ENCODE assay signal across 19 mouse cellular contexts in the genomic region with DNA sequence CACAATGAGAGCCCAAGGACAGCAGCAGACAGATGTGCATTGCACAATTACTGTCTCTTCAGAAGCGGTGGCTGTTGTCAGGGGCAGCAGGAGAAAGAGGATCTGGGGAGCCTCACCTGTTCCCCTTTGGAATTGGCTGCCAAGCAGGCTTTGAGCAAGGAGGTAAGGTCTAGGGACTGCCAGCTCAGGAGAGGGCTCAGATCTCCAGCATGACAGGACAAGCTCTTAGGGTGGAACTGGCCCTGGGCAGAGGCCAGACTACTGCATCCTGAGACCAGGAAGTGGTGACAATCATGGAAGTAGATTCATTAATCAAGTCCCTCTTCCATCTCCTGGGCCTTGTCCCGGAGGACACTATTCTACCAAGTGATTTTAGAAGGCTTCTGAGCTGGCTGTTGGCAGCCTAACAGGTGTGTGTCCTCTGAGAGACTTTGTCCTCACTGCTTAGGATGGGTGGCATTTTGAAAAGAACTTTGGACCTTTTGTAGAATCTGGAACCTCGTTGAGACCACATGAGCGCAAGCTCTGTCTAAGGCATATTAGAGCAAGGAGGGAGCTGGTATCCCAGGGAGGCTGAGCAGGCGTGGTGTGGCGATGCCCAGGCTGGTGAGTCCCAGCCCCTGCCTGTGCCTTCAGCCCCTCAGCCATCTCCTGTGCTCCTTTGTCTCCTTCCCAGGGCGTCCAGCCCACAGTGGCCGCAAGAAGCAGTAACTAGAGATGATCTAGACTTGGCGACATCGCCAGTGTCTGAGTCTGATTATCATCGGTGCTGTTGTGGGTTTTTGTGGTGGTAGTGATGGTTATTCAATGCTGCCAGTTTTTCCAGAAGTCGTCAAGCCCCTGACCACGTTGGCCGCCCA. TPM values are rescaled to one million over a fixed set of nuclear protein-coding genes. Genes with fewer than 3 reads are reported as not detected.
A peak's percentile ranks its signal among the peaks of the same experiment; 100 is the strongest.
DNase-seq lines count a peak whose midpoint lies in the region; ATAC-seq and TF ChIP-seq lines count a peak whose summit lies in the region.
"Had no signal": no experiment of that assay in that cellular context is flagged by ENCODE, and none has a peak within 500 bp of the region (broad histone marks: within the 10 kb centered on the region; RNA-seq: fewer than 3 reads in every experiment).

No protein-coding gene starts in this region.

- intact Hi-C loops in heart, postnatal 25 days (cut with DNase I): no loop called here
- intact Hi-C loops in left cerebral cortex, adult 2 months (cut with DNase I): no loop called here

- no peak for TF ChIP-seq CTCF in layer of hippocampus, adult 2 months (conservative IDR thresholded peaks at IDR 0.05)
- TF ChIP-seq CTCF in left cerebral cortex, adult 2 months (IDR thresholded peaks at IDR 0.05): no peak

- no peak overlapping the region for H3K4me2 ChIP-seq in heart, embryonic 12.5 days
- H3K4me2 ChIP-seq: hindbrain, embryonic 12.5 days; intestine, embryonic 15.5 days; limb, embryonic 12.5 days; liver, embryonic 15.5 days; midbrain, embryonic 13.5 days; neural tube, embryonic 15.5 days had no signal

- WGBS in heart, embryonic 12.5 days: 91% methylated on average over 14 of the region's 14 CpGs

- H3K27ac ChIP-seq in heart, embryonic 12.5 days (ENCODE audit: poor library complexity, severe bottlenecking): 0 out of 2 replicates have a peak overlapping the region, but pooled peaks have one; percentile 35
- H3K27ac ChIP-seq in layer of hippocampus, adult 2 months: 0 out of 2 replicates have a peak overlapping the region, but pooled peaks have one; percentile 11
- H3K27ac ChIP-seq in left cerebral cortex, adult 2 months: no peak overlapping the region
- H3K27ac ChIP-seq: hindbrain, embryonic 12.5 days; intestine, embryonic 15.5 days; limb, embryonic 12.5 days; liver, embryonic 15.5 days; midbrain, embryonic 13.5 days; neural tube, embryonic 15.5 days had no signal

- peaks cover 19% of the 10 kb centered on the region for H3K4me1 ChIP-seq in heart, embryonic 12.5 days (replicated peaks)
- H3K4me1 ChIP-seq: hindbrain, embryonic 12.5 days; intestine, embryonic 15.5 days; limb, embryonic 12.5 days; liver, embryonic 15.5 days; midbrain, embryonic 13.5 days; neural tube, embryonic 15.5 days had no signal

- peaks cover 92% of the 10 kb centered on the region for H3K36me3 ChIP-seq in heart, embryonic 12.5 days

- H3K9ac ChIP-seq in heart, embryonic 12.5 days: no peak overlapping the region
- H3K9ac ChIP-seq: forebrain, postnatal 0 days; hindbrain, embryonic 12.5 days; intestine, embryonic 15.5 days; limb, embryonic 12.5 days; liver, embryonic 15.5 days; midbrain, embryonic 13.5 days; neural tube, embryonic 15.5 days had no signal

- DNase-seq in adrenal gland, adult 2 months: peak; percentile 48
- no peak for DNase-seq in adrenal gland, postnatal 4 days (ENCODE audit: low spot score in 2 of 2)
- DNase-seq in heart, postnatal 25 days (ENCODE audit: low spot score): no peak
- no peak for DNase-seq in layer of hippocampus, adult 2 months (ENCODE audit: low spot score in 2 of 2)
- DNase-seq in layer of hippocampus, adult 11-12 months (ENCODE audit: low spot score): no peak
- peak; percentile 56 for DNase-seq in 3134 (ENCODE audit: extremely low read depth, insufficient read length, low spot score)
- no peak for DNase-seq in left cerebral cortex, adult 2 months (ENCODE audit: extremely low spot score in 1 of 2, low spot score in 2 of 2)
- DNase-seq: adrenal gland, adult 8-10 months; cerebellum, adult 11-12 months; cerebellum, postnatal 36 days; forebrain, postnatal 0 days; retina, postnatal 1 day had no signal

- H3K9me3 ChIP-seq in heart, embryonic 12.5 days (replicated peaks): no peaks in the 10 kb centered on the region
- H3K9me3 ChIP-seq: hindbrain, embryonic 12.5 days; intestine, embryonic 15.5 days; limb, embryonic 12.5 days; liver, embryonic 15.5 days; midbrain, embryonic 13.5 days; neural tube, embryonic 15.5 days had no signal

- no peak for ATAC-seq in heart, embryonic 12.5 days (ENCODE audit: insufficient number of reproducible peaks, low FRiP score)
- ATAC-seq: forebrain, postnatal 0 days; intestine, embryonic 15.5 days; midbrain, embryonic 13.5 days had no signal

- no peak overlapping the region for H3K4me3 ChIP-seq in heart, embryonic 12.5 days
- no peak overlapping the region for H3K4me3 ChIP-seq in layer of hippocampus, adult 2 months
- H3K4me3 ChIP-seq in left cerebral cortex, adult 2 months: no peak overlapping the region
- H3K4me3 ChIP-seq: hindbrain, embryonic 12.5 days; intestine, embryonic 15.5 days; limb, embryonic 12.5 days; liver, embryonic 15.5 days; midbrain, embryonic 13.5 days; neural tube, embryonic 15.5 days had no signal

- H3K27me3 ChIP-seq in heart, embryonic 12.5 days (replicated peaks): no peaks in the 10 kb centered on the region
- H3K27me3 ChIP-seq: hindbrain, embryonic 12.5 days; intestine, embryonic 15.5 days; limb, embryonic 12.5 days; liver, embryonic 15.5 days; midbrain, embryonic 13.5 days; neural tube, embryonic 15.5 days had no signal

RNA-seq across cellular contexts. Expression of a gene that starts 35.0 kb away (rescaled TPM):
- total RNA-seq in adrenal gland, adult 2 months (2021): 10 to 100 TPM in 1 of 2 experiments, 1 to 10 TPM in 1; 6.3 to 14.3 TPM
- 21.4 and 24.7 TPM in 2 replicates for polyA plus RNA-seq in adrenal gland, adult 2 months (2012; rRNA removed)
- total RNA-seq in adrenal gland, postnatal 4 days (2021): 1 to 10 TPM; 8.7 to 8.9 TPM
- polyA plus RNA-seq in heart, embryonic 12.5 days (2016; fragmentation: Nextera tagmentation; extraction: Ambion mirVana): 5.8 and 6.6 TPM in 2 replicates
- 10 to 100 TPM; 14.7 to 16.3 TPM for total RNA-seq in heart, postnatal 25 days (2021)
- 10 to 100 TPM in 1 of 2 experiments, 1 to 10 TPM in 1; 9.3 to 10.2 TPM for total RNA-seq in layer of hippocampus, adult 2 months (2021)
- total RNA-seq in left cerebral cortex, adult 2 months (2021): 10 to 100 TPM; 16.5 to 19.0 TPM

RNA-seq across cellular contexts. Expression of a gene that starts 35.1 kb away (rescaled TPM):
- total RNA-seq in adrenal gland, adult 2 months (2021): 100 to 1,000 TPM in 1 of 2 experiments, 10 to 100 TPM in 1; 88.4 to 175 TPM
- 70.3 and 91.9 TPM in 2 replicates for polyA plus RNA-seq in adrenal gland, adult 2 months (2012; rRNA removed)
- 10 to 100 TPM; 58.4 to 64.4 TPM for total RNA-seq in adrenal gland, postnatal 4 days (2021)
- polyA plus RNA-seq in heart, embryonic 12.5 days (2016; fragmentation: Nextera tagmentation; extraction: Ambion mirVana): 13.5 and 13.8 TPM in 2 replicates
- 10 to 100 TPM; 36.7 to 39.0 TPM for total RNA-seq in heart, postnatal 25 days (2021)
- total RNA-seq in layer of hippocampus, adult 2 months (2021): 10 to 100 TPM; 87.1 to 91.0 TPM
- total RNA-seq in left cerebral cortex, adult 2 months (2021): 10 to 100 TPM; 72.3 to 88.2 TPM

RNA-seq across cellular contexts. Expression of a gene that starts 38.3 kb away (rescaled TPM):
- 10 to 100 TPM; 62.8 to 79.5 TPM for total RNA-seq in adrenal gland, adult 2 months (2021)
- 136 and 185 TPM in 2 replicates for polyA plus RNA-seq in adrenal gland, adult 2 months (2012; rRNA removed)
- 100 to 1,000 TPM; 114 to 126 TPM for total RNA-seq in adrenal gland, postnatal 4 days (2021)
- polyA plus RNA-seq in heart, embryonic 12.5 days (2016; fragmentation: Nextera tagmentation; extraction: Ambion mirVana): 94.1 and 95.2 TPM in 2 replicates
- 10 to 100 TPM; 83.5 to 84.3 TPM for total RNA-seq in heart, postnatal 25 days (2021)
- total RNA-seq in layer of hippocampus, adult 2 months (2021): 10 to 100 TPM; 77.1 to 80.3 TPM
- total RNA-seq in left cerebral cortex, adult 2 months (2021): 10 to 100 TPM; 48.3 to 50.9 TPM

RNA-seq across cellular contexts. Expression of a gene that starts 38.4 kb away (rescaled TPM):
- total RNA-seq in adrenal gland, adult 2 months (2021): 100 to 1,000 TPM; 106 to 112 TPM
- 20.8 and 25.6 TPM in 2 replicates for polyA plus RNA-seq in adrenal gland, adult 2 months (2012; rRNA removed)
- 10 to 100 TPM; 77.3 to 79.8 TPM for total RNA-seq in adrenal gland, postnatal 4 days (2021)
- 46.9 and 50.4 TPM in 2 replicates for polyA plus RNA-seq in heart, embryonic 12.5 days (2016; fragmentation: Nextera tagmentation; extraction: Ambion mirVana)
- total RNA-seq in heart, postnatal 25 days (2021): 10 to 100 TPM; 65.2 to 66.1 TPM
- 100 to 1,000 TPM; 169 to 173 TPM for total RNA-seq in layer of hippocampus, adult 2 months (2021)
- total RNA-seq in left cerebral cortex, adult 2 months (2021): 100 to 1,000 TPM; 117 to 130 TPM

RNA-seq across cellular contexts. Expression of a gene that starts 49.6 kb away (rescaled TPM):
- 10 to 100 TPM; 70.9 to 83.7 TPM for total RNA-seq in adrenal gland, adult 2 months (2021)
- 15.7 and 16.5 TPM in 2 replicates for polyA plus RNA-seq in adrenal gland, adult 2 months (2012; rRNA removed)
- 10 to 100 TPM; 50.6 to 53.4 TPM for total RNA-seq in adrenal gland, postnatal 4 days (2021)
- 2.8 and 3.0 TPM in 2 replicates for polyA plus RNA-seq in heart, embryonic 12.5 days (2016; fragmentation: Nextera tagmentation; extraction: Ambion mirVana)
- 10 to 100 TPM; 17.5 to 18.8 TPM for total RNA-seq in heart, postnatal 25 days (2021)
- total RNA-seq in layer of hippocampus, adult 2 months (2021): 10 to 100 TPM; 48.5 to 50.8 TPM
- total RNA-seq in left cerebral cortex, adult 2 months (2021): 10 to 100 TPM; 49.6 to 50.0 TPM

Comparison
In these comparisons a context has a peak if more than half of its experiments do, and no peak if none do; other contexts are left out.
1. DNase-seq: peak in adrenal gland, adult 2 months (single experiment) and 3134 (single experiment); none in adrenal gland, postnatal 4 days (0 of 2), heart, postnatal 25 days (single experiment), layer of hippocampus, adult 2 months (0 of 2), layer of hippocampus, adult 11-12 months (single experiment) and left cerebral cortex, adult 2 months (0 of 2).